Mouse (Mus musculus) limb, embryonic 14.5 days (tissue): ENCODE measurements around the gene Atp9a. TPM values are rescaled to one million over a fixed set of nuclear protein-coding genes. Genes with fewer than 3 reads are reported as not detected.

Experiments
- ATAC-seq: fragments of 200-750 bp; cut with Nextera tagmentation; 2 replicates; pipeline ENCODE4 v1.8.0; 2017; ENCODE audit warnings: low read depth, moderate number of reproducible peaks, moderate TSS enrichment; ENCODE audit not compliant: low FRiP score
- DNase-seq: peaks from one replicate; pipeline ENCODE4 v3.0.0-alpha.2; 2015; ENCODE audit warnings: low spot score
- H3K27ac ChIP-seq: fragments of 300-500 bp; sonication (generic); replicated peaks from 2 replicates; pipeline ENCODE4 v1.5.1; 2014; ENCODE audit warnings: low read depth, mild to moderate bottlenecking, low read length, moderate library complexity, mixed read lengths
- H3K27me3 ChIP-seq: fragments of 300-500 bp; sonication (generic); 2 replicates; pipeline ENCODE4 v1.6.1; 2014; ENCODE audit warnings: low read length, mixed read lengths; ENCODE audit not compliant: control insufficient read depth, insufficient read depth
- H3K36me3 ChIP-seq: fragments of 300-500 bp; sonication (generic); 2 replicates; pipeline ENCODE4 v1.6.1; 2014; ENCODE audit warnings: mild to moderate bottlenecking, low read length, moderate library complexity, mixed read lengths; ENCODE audit not compliant: control insufficient read depth, insufficient read depth
- H3K4me1 ChIP-seq: fragments of 300-500 bp; sonication (generic); 2 replicates; pipeline ENCODE4 v1.6.1; 2014; ENCODE audit warnings: antibody characterized with exemption, low read length, mixed read lengths; ENCODE audit not compliant: control insufficient read depth, insufficient read depth
- H3K4me2 ChIP-seq: fragments of 300-500 bp; sonication (generic); replicated peaks from 2 replicates; pipeline ENCODE4 v1.6.1; 2014; ENCODE audit warnings: low read depth, mild to moderate bottlenecking, low read length, moderate library complexity; ENCODE audit not compliant: severe bottlenecking
- H3K4me3 ChIP-seq: fragments of 300-500 bp; sonication (generic); replicated peaks from 2 replicates; pipeline ENCODE4 v1.5.1; 2014; ENCODE audit warnings: low read length
- H3K9ac ChIP-seq: fragments of 300-500 bp; sonication (generic); 2 replicates; pipeline ENCODE4 v1.6.1; 2014; ENCODE audit warnings: mild to moderate bottlenecking, low read depth, low read length, moderate library complexity; ENCODE audit not compliant: severe bottlenecking
- H3K9me3 ChIP-seq: fragments of 300-500 bp; sonication (generic); 2 replicates; pipeline ENCODE4 v1.6.1; 2016; ENCODE audit warnings: low read length; ENCODE audit not compliant: control insufficient read depth
- POLR2A ChIP-seq: fragments of 200-500 bp; IDR thresholded peaks from 2 replicates; pipeline ENCODE4 v1.8.0; 2012; ENCODE audit warnings: inconsistent platforms, mild to moderate bottlenecking, moderate library complexity, borderline replicate concordance; ENCODE audit not compliant: insufficient read depth, insufficient read length; ENCODE audit errors: extremely low read depth
- WGBS: fragments of 180-500 bp; shearing (Covaris S2); extraction: QIAGEN DNeasy Blood & Tissue Kit; methylation state at CpG from one replicate; pipeline ENCODE4 v1.1.7; 2014; 5-methylcytosine and 5-hydroxymethylcytosine counted together
- polyA plus RNA-seq, 2 experiments: library from polyadenylated mRNA; depleted of rRNA in 1 of 2; stranded (reverse) in 1 of 2; unstranded in 1 of 2; fragments of >200 nt; fragmentation: Nextera tagmentation in 1 of 2; extraction: Ambion mirVana in 1 of 2; gene quantifications; 2 replicates each; pipeline versions ENCODE4 v1.2.1 to v1.2.3; 2012 to 2014

Gene Atp9a
- polyA plus RNA-seq, 2 experiments, result 28.0 to 53.6 TPM

GRCm38 (mm10) chr2:168656569-168657308 is 85.5 kb downstream of the Atp9a start:
- H3K4me2 ChIP-seq, result no peak overlapping the region
- WGBS, result 69% methylated on average over 16 of the region's 16 CpGs
- no peaks in the 10 kb centered on the region for H3K27me3 ChIP-seq
- no peak for ATAC-seq
- TF ChIP-seq POLR2A, result no peak
- H3K4me3 ChIP-seq, result no peak overlapping the region
- no peaks in the 10 kb centered on the region for H3K4me1 ChIP-seq
- no peaks in the 10 kb centered on the region for H3K9me3 ChIP-seq
- no peak overlapping the region for H3K9ac ChIP-seq
- H3K27ac ChIP-seq, result no peak overlapping the region
- no peak for DNase-seq
- peaks cover 29% of the 10 kb centered on the region for H3K36me3 ChIP-seq

- peaks cover 27% of the 10 kb centered on the region for H3K36me3 ChIP-seq
- WGBS, result 73% methylated on average over 17 of the region's 17 CpGs
Observed at GRCm38 (mm10) chr2:168654983-168655669, 87.1 kb downstream of the Atp9a start.

GRCm38 (mm10) chr2:168654482-168654881 is 87.7 kb downstream of the Atp9a start:
- no peaks in the 10 kb centered on the region for H3K4me1 ChIP-seq
- no peaks in the 10 kb centered on the region for H3K9me3 ChIP-seq
- ATAC-seq, result no peak
- H3K4me3 ChIP-seq, result no peak overlapping the region
- no peak overlapping the region for H3K9ac ChIP-seq
- no peak for DNase-seq
- H3K36me3 ChIP-seq, result peaks cover 29% of the 10 kb centered on the region
- no peaks in the 10 kb centered on the region for H3K27me3 ChIP-seq
- no peak for TF ChIP-seq POLR2A
- WGBS, result 50% methylated on average over 9 of the region's 9 CpGs
- H3K4me2 ChIP-seq, result no peak overlapping the region
- no peak overlapping the region for H3K27ac ChIP-seq

More at GRCm38 (mm10) chr2:168654983-168655669, 87.1 kb downstream of the Atp9a start:
- no peak for TF ChIP-seq POLR2A
- H3K4me1 ChIP-seq, result no peaks in the 10 kb centered on the region
- DNase-seq (no peak), ATAC-seq (no peak)
- no peak overlapping the region for H3K9ac ChIP-seq
- H3K9me3 ChIP-seq, result no peaks in the 10 kb centered on the region
- H3K27ac ChIP-seq, result no peak overlapping the region
- no peak overlapping the region for H3K4me2 ChIP-seq
- H3K4me3 ChIP-seq, result no peak overlapping the region
- H3K27me3 ChIP-seq, result no peaks in the 10 kb centered on the region

- no peak for DNase-seq
- ATAC-seq, result no peak
Observed at GRCm38 (mm10) chr2:168651757-168652156, 90.5 kb downstream of the Atp9a start.

GRCm38 (mm10) chr2:168648171-168648570 is 94.0 kb downstream of the Atp9a start:
- H3K4me3 ChIP-seq, result no peak overlapping the region
- H3K36me3 ChIP-seq, result peaks cover 44% of the 10 kb centered on the region
- ATAC-seq (no peak), DNase-seq (no peak)
- no peaks in the 10 kb centered on the region for H3K4me1 ChIP-seq
- no peak overlapping the region for H3K4me2 ChIP-seq
- no peak overlapping the region for H3K27ac ChIP-seq
- WGBS, result 72% methylated on average over 8 of the region's 8 CpGs
- H3K9me3 ChIP-seq, result no peaks in the 10 kb centered on the region
- H3K27me3 ChIP-seq, result no peaks in the 10 kb centered on the region
- TF ChIP-seq POLR2A, result no peak
- H3K9ac ChIP-seq, result no peak overlapping the region

More at GRCm38 (mm10) chr2:168651757-168652156, 90.5 kb downstream of the Atp9a start:
- Histone ChIP-seq H3K36me3 (peaks cover 40% of the 10 kb centered on the region), H3K4me3 (no peak overlapping the region), H3K4me2 (no peak overlapping the region), H3K27ac (no peak overlapping the region), H3K27me3 (no peaks in the 10 kb centered on the region), H3K9me3 (no peaks in the 10 kb centered on the region), H3K4me1 (no peaks in the 10 kb centered on the region), H3K9ac (no peak overlapping the region)
- 46% methylated on average over 7 of the region's 7 CpGs for WGBS
- TF ChIP-seq POLR2A, result no peak
